Mouse (Mus musculus) cortical plate, adult 2 months (tissue): ENCODE measurements around the gene Mtfp1. TPM values are rescaled to one million over a fixed set of nuclear protein-coding genes. Genes with fewer than 3 reads are reported as not detected.
"Not testable (repeated sequence)": the region's sequence is repeated elsewhere in the genome, so short reads cannot be mapped to it uniquely, and the experiment has no call there.

Experiments
- H3K27ac ChIP-seq: fragments of 200-500 bp; 2 replicates; pipeline ENCODE4 v1.5.1; 2012; ENCODE audit warnings: low read length, control low read depth, inconsistent platforms; ENCODE audit not compliant: insufficient read depth
- H3K4me1 ChIP-seq: fragments of 200-500 bp; 2 replicates; pipeline ENCODE4 v1.6.1; 2011; ENCODE audit warnings: low read length; ENCODE audit not compliant: control insufficient read depth, insufficient read depth
- H3K4me3 ChIP-seq: fragments of 200-500 bp; 2 replicates; pipeline ENCODE4 v1.5.1; 2011; ENCODE audit warnings: mild to moderate bottlenecking, low read length, control low read depth; ENCODE audit not compliant: insufficient read depth
- CTCF ChIP-seq: fragments of 200-500 bp; IDR thresholded peaks from 2 replicates; pipeline ENCODE4 v1.5.1; 2011; ENCODE audit warnings: mild to moderate bottlenecking, control low read depth, low read length; ENCODE audit not compliant: insufficient read depth; ENCODE audit errors: extremely low read depth
- POLR2A ChIP-seq: fragments of 200-500 bp; IDR thresholded peaks from 2 replicates; pipeline ENCODE4 v1.6.1; 2011; ENCODE audit warnings: mild to moderate bottlenecking, low read length, control low read depth; ENCODE audit not compliant: insufficient read depth; ENCODE audit errors: extremely low read depth
- polyA plus RNA-seq: library from polyadenylated mRNA; depleted of rRNA; stranded (reverse); fragments of >200 nt; gene quantifications from 2 replicates; pipeline ENCODE4 v1.2.3, GENCODE M21; 2012; rRNA removed

The Mtfp1 gene
- polyA plus RNA-seq = 82.5 and 92.9 TPM in 2 replicates

GRCm38 (mm10) chr11:4095171-4096053 is at the start of gene Mtfp1:
TSS of gene Mtfp1 (minus strand) at chr11:4095445.
- no peak for TF ChIP-seq CTCF
- peak; percentile 62; the same call in 1 of the 2 replicates for TF ChIP-seq POLR2A
- H3K27ac ChIP-seq = peak within 1 kb of the TSS; percentile 69
- peaks cover 9% of the 10 kb centered on the region for H3K4me1 ChIP-seq
- peak within 1 kb of the TSS; percentile 88 for H3K4me3 ChIP-seq

GRCm38 (mm10) chr11:4143281-4144062 is 48.2 kb upstream of the Mtfp1 start:
- Histone ChIP-seq H3K27ac (no peak overlapping the region), H3K4me1 (no peaks in the 10 kb centered on the region), H3K4me3 (no peak overlapping the region)
- TF ChIP-seq CTCF (no peak), POLR2A (no peak)

GRCm38 (mm10) chr11:4142352-4142751 is 47.1 kb upstream of the Mtfp1 start:
- H3K4me1 ChIP-seq = no peaks in the 10 kb centered on the region
- TF ChIP-seq CTCF = no peak
- TF ChIP-seq POLR2A = no peak
- H3K27ac ChIP-seq = no peak overlapping the region
- no peak overlapping the region for H3K4me3 ChIP-seq

GRCm38 (mm10) chr11:4141505-4141904 is 46.3 kb upstream of the Mtfp1 start:
- Histone ChIP-seq H3K4me1 (peaks cover 1% of the 10 kb centered on the region; the same call in 1 of the 2 replicates), H3K27ac (no peak overlapping the region), H3K4me3 (no peak overlapping the region)
- TF ChIP-seq CTCF (no peak), POLR2A (no peak)

- H3K4me3 ChIP-seq = no peak overlapping the region
- peaks cover 5% of the 10 kb centered on the region for H3K4me1 ChIP-seq
- no peak overlapping the region for H3K27ac ChIP-seq
- TF ChIP-seq POLR2A = no peak
- no peak for TF ChIP-seq CTCF
These were observed 43.7 kb upstream of the Mtfp1 start for GRCm38 (mm10) chr11:4138964-4139363.

GRCm38 (mm10) chr11:4134986-4135935 is 40.0 kb upstream of the Mtfp1 start, which contains the start of gene Rnf215:
TSS of gene Rnf215 (plus strand) at chr11:4135202.
- TF ChIP-seq CTCF (peak; percentile 59), POLR2A (peak; percentile 29; the same call in 1 of the 2 replicates)
- Histone ChIP-seq H3K4me1 (peaks cover 5% of the 10 kb centered on the region), H3K4me3 (peak within 1 kb of the TSS; percentile 91), H3K27ac (peak within 1 kb of the TSS; percentile 95)

- H3K27ac ChIP-seq = no peak overlapping the region
- H3K4me3 ChIP-seq = peak overlapping the region; percentile 91
- no peak for TF ChIP-seq CTCF
- no peak for TF ChIP-seq POLR2A
- peaks cover 5% of the 10 kb centered on the region for H3K4me1 ChIP-seq
These were observed 39.2 kb upstream of the Mtfp1 start for GRCm38 (mm10) chr11:4134400-4134799.

- Histone ChIP-seq H3K4me3 (no peak overlapping the region), H3K4me1 (peaks cover 5% of the 10 kb centered on the region), H3K27ac (no peak overlapping the region)
- TF ChIP-seq CTCF (peak; percentile 20; the same call in 1 of the 2 replicates), POLR2A (no peak)
These were observed 38.2 kb upstream of the Mtfp1 start for GRCm38 (mm10) chr11:4133450-4133849.

GRCm38 (mm10) chr11:4128461-4128860 is 33.2 kb upstream of the Mtfp1 start:
- not testable (repeated sequence) for H3K27ac ChIP-seq, H3K4me3 ChIP-seq, H3K4me1 ChIP-seq
